Mouse (Mus musculus): ENCODE results near the gene Ssu2.
A peak's percentile ranks its signal among the peaks of the same experiment; 100 is the strongest.

The Ssu2 gene

DNA sequence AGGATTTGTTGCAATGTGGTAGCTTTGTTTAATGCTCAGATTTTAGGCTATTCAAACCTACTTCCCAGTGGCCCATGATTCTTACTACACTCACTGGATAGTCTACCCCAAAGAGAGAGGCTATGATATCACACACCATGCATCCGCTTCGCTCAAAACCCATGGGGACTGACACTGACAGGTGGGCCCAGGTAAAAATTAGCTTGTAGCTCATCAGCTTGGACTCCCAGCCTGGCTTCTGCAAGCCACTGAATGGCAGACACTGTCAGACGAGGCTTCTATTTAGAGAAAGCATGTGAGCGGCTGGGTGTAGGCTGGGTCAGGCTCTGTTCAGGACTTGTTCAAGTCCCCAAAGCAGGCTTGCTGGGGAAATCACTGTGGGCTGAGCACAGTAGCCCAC is 37.4 kb downstream of the Ssu2 start:
- DNase-seq (ENCODE audit: low spot score in 2 of 2) = no peak

DNA sequence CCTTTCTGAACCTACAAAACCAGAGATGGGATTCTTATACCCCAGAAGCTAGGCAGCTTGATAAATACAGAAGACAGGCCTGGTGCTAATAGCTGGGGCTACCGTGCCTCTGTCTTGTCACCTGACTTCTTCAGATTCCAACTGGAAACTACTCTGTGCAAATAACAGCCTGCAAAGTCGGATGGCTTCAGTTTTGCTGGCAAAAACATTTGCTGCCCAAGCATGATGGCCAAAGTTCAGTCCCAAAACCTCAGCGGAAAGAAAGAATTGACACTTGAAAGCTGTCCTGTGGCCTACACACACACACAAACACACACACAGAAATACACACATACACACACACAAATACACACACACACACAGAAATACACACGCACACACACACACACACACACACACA is 48.8 kb downstream of the Ssu2 start:
- DNase-seq (ENCODE audit: low spot score in 2 of 2) = no peak

DNA sequence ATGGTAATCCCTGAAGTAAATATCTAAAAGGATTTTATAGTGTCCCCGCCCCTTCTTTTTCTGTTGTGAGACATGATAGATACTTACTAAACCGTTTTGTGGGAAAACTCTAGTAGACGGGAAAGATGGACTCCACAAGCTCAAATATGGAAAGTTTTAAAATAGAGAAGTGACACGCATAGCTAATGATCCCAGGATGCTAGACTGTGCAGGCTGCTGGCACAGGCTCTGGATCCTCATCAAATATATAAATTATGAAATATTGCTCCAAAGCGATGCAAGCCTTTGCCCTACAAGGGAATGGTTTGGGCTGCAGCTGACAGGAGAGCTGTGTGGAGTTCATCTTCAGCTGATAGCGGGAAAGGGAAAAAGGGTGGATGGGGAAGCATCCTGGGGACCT is 50.2 kb downstream of the Ssu2 start:
- DNase-seq (ENCODE audit: low spot score in 2 of 2) = no peak

DNA sequence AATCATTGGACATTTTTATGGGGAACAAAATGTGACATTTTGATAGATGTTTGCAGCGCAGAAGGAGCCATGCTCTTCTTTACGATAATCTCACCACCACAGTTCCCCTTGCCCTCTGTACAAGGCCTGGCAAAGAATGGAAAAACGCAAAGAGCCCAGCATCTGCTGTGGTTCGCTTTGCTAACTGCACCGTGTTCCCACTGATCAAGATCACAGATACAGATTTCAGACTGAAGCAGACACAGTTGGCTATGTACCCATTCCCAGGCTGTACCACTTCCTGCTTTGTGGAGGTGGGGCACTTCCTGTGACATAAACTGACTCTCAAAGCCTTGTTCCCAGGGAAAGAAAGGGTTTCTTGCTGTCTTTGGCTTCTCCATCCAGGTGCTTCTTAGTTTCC is 53.9 kb downstream of the Ssu2 start:
- DNase-seq (ENCODE audit: low spot score in 2 of 2) = no peak

DNA sequence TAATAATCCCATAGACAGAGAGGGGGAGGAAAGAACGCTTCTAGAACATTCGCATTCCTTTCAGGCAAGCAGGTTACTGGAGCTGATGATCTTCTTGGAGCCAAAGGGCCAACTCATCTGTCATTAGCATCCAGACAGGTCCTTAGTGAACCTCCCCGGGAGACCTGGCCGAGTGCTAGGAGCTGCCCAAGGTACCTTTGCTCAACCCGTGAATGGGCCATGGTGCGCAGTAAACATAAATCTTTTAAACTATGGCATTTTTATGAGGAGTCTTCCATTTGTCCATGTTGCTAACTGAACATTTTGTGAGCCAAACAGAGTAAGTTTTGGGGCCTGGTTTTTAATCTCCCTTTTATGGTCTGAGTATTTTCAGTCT is 56.6 kb downstream of the Ssu2 start:
- no peak for DNase-seq (ENCODE audit: low spot score in 2 of 2)

DNA sequence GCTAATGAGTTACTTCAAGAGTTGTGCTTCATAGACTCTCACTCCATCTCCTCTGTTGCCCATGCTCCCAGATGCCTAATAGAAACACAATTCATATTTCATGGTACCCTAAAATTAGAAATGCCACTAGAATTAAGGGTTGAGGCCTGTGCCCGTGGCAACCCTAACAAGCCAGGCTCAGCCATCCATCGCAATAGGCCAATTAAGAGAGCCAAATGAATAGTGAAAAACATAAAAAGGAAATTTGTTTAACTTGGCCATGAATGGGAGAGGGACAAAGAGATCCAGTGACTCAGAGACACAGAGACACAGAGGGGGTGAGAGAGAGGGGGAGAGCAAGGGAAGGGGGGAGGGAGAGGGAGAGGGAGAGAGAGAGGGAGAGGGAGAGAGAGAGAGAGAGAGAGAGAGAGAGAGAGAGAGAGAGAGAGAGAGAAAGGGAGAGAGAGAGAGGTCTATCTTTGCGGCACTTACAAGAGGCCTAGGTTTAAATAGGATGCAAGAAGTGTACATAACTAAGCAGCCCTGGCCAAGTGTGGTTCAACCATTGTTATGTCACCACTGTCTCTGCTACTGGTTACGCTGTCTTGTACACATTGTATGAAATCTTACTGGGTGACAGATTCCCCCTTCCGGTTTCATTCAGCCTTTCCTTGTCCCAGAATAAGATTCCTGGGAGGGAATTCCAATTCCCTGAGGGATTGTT is 57.2 kb downstream of the Ssu2 start:
- no peak for DNase-seq (ENCODE audit: low spot score in 2 of 2)

DNA sequence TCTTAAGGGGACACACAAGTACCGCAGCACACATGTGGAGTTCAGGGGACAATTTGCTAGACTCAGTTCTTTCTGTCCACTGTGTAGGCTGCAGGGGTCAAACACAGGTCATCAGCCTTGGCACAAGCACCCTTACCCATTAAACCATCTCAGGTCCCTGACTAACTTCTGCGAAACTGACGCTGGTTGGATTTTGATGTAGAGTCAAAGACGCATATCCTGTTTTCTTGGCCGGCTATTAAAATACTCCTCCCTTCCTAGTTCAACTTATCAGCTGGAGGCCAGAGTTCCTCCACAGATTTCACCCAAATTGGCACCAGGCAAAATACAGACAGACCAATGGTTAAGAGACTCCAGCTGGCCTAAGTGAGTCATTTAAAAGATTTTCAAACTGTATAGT is 60.0 kb downstream of the Ssu2 start:
- DNase-seq (ENCODE audit: low spot score in 2 of 2) = no peak

DNA sequence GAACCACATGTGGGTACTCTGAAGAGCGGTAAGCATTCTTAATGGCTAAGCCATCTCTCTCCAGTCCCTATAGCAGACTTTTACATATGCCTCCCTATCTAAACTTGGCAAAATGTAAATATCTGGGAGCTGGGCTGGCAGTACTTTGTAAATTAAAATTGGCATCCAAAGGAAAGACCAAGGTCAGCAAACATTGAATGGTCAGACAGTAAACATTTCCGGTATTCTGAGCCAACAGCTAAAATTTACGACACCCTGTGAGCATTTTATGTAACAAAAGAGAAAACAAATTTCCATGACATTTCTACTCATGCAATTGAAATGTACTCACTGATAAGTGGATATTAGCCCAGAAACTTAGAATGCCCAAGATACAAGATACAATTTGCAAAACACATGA is 62.6 kb downstream of the Ssu2 start:
- no peak for DNase-seq (ENCODE audit: low spot score in 2 of 2)

DNA sequence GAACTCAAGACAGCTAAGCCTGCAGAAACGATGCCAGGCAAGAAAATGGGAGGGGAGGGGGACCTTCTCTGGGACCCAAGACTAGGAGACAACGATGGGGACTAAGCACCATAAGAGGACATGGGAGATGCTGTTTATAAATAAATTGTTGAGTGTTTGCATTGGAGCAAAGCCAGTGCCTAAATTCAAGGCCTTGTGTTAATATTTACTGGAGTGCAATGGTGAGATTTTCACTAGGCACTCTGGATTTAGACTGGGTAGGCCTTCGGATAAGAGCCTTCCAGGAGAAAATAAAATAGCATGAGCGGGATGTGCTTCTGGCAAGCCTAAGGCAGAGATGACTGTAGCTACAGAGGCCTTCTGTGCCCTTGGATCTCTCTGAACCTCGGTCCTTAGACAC is 64.9 kb downstream of the Ssu2 start:
- DNase-seq (ENCODE audit: low spot score in 2 of 2) = no peak

DNA sequence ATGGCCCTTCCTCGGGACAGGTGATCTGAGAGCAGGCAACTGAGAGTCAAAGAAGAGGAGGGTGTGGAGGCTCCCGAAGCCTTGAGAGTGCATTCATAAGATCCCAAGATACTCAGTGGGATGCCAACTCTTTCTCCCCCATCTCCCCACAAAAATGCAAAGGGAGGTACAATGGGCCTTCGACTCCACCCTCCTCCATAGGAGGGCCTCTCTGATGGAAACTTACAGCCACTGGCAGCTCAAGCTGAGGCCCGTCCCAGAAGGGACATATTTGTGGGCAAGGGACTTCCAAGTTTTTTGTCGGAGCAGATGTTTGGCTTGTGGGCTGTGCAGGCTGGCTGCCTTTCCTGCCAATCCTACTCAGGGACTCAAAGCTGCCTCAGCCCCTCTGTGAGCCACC is 67.1 kb downstream of the Ssu2 start:
- no peak for DNase-seq (ENCODE audit: low spot score in 2 of 2)

DNA sequence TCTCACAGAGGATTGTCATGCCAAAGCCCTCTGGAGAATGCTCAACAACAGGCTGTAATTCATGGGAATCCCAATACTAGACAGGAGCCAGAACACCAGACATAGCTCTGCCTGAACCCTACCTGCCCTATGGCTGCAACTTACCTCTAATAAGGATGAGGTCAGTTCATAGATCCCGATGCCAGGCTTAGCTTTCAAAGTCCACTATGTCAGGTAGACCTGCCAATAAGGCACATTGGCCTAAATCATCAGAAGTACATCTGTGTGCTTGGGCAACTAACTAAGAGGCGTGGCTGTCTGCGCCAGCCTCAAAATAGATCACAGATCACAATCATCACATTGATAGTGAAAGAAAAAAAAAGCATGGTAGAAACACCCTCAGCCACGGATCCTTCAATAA is 68.4 kb downstream of the Ssu2 start:
- no peak for DNase-seq (ENCODE audit: low spot score in 2 of 2)

DNA sequence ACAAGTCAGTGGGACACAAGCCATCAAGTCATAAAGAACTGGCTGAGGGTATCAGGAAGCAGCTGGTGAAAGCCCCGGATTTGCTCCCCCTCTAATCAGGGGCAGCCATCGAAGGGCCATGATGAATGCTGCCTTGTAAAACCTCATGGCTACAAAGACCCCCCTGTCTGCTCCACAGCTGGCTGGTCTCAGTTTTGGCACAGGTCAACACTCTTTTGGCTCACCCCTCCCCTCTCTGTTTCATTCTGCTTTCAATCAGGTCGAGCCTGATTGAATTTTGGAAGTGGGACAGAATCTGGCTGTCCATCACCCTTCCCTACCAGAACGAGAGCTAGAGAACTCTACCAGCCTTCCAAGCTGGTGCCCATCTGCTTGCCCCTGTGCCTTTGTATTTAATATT is 76.4 kb downstream of the Ssu2 start:
- DNase-seq (ENCODE audit: low spot score in 2 of 2) = peak in 1 of 2 experiments; percentile 8

DNA sequence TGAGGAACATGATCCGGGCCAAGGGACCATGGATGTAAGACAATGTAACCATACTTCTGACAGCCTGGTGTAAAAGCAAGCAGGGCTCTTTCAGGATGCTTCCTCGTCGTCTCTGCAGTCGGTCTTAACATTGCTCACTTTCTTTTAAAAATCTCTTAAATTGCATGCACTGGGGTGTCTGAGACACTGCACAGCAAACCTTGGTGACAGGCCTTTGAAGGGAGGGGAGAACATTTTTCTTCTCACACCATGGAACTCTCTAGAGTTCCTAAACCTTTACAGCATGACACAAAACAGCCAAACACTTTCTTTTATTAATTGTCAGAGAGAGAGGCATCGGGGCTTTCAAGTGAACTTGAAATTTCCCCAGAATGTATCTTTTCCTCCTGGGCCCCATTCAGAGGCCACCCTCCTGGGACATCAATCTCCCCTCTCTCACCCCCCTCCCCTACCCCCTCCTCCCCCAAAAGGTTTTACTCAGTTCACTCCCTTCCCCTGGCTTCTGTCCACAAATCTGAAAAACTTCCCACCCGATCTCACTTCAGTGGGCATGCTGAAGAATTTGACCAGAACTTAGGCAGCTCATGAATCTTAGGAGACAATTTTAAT is 78.4 kb downstream of the Ssu2 start:
- DNase-seq (ENCODE audit: low spot score in 2 of 2) = no peak
